Mouse (Mus musculus): ENCODE data around the gene Socs1.
A peak's percentile ranks its signal among the peaks of the same experiment; 100 is the strongest.
"Not testable (repeated sequence)": the region's sequence is repeated elsewhere in the genome, so short reads cannot be mapped to it uniquely, and the experiment has no call there.

Gene Socs1

GRCm38 (mm10) chr16:10785371-10786231 is at the start of gene Socs1:
Gene Socs1, minus strand, starts transcription at chr16:10785536.
- peak; percentile 85 for DNase-seq (ENCODE audit: low read depth, low spot score)

GRCm38 (mm10) chr16:10834542-10834910 is 49.2 kb upstream of the Socs1 start:
- DNase-seq (ENCODE audit: low read depth, low spot score), result no peak

GRCm38 (mm10) chr16:10828461-10828805 is 43.1 kb upstream of the Socs1 start:
- DNase-seq (ENCODE audit: low read depth, low spot score), result no peak

GRCm38 (mm10) chr16:10827766-10828460 is 42.6 kb upstream of the Socs1 start:
- no peak for DNase-seq (ENCODE audit: low read depth, low spot score)

- DNase-seq (ENCODE audit: low read depth, low spot score), result no peak
Measured at GRCm38 (mm10) chr16:10827269-10827668, 41.9 kb upstream of the Socs1 start.

GRCm38 (mm10) chr16:10825840-10826239 is 40.5 kb upstream of the Socs1 start:
- no peak for DNase-seq (ENCODE audit: low read depth, low spot score)

GRCm38 (mm10) chr16:10824536-10824935 is 39.2 kb upstream of the Socs1 start:
- DNase-seq (ENCODE audit: low read depth, low spot score), result no peak

- DNase-seq (ENCODE audit: low read depth, low spot score), result no peak
Measured at GRCm38 (mm10) chr16:10821387-10821786, 36.1 kb upstream of the Socs1 start.

GRCm38 (mm10) chr16:10819966-10820365 is 34.6 kb upstream of the Socs1 start:
- DNase-seq (ENCODE audit: low read depth, low spot score), result no peak

- DNase-seq (ENCODE audit: low read depth, low spot score), result no peak
Measured at GRCm38 (mm10) chr16:10818579-10819135, 33.3 kb upstream of the Socs1 start.

- DNase-seq (ENCODE audit: low read depth, low spot score), result no peak
Measured at GRCm38 (mm10) chr16:10814864-10815263, 29.5 kb upstream of the Socs1 start.

- DNase-seq (ENCODE audit: low read depth, low spot score), result no peak
Measured at GRCm38 (mm10) chr16:10813726-10814125, 28.4 kb upstream of the Socs1 start.

GRCm38 (mm10) chr16:10812865-10813371 is 27.6 kb upstream of the Socs1 start, which contains the start of gene Gm11172:
Gene Gm11172, plus strand, starts transcription at chr16:10812915.
- DNase-seq (ENCODE audit: low read depth, low spot score), result no peak

- DNase-seq (ENCODE audit: low read depth, low spot score), result no peak
Measured at GRCm38 (mm10) chr16:10810376-10810775, 25.0 kb upstream of the Socs1 start.

- DNase-seq (ENCODE audit: low read depth, low spot score), result no peak
Measured at GRCm38 (mm10) chr16:10805789-10806527, 20.6 kb upstream of the Socs1 start, which contains the start of gene Prm1. Gene Prm1, minus strand, starts transcription at chr16:10805839.

- DNase-seq (ENCODE audit: low read depth, low spot score), result not testable (repeated sequence)
Measured at GRCm38 (mm10) chr16:10802420-10802819, 17.1 kb upstream of the Socs1 start.

GRCm38 (mm10) chr16:10796034-10796433 is 10.7 kb upstream of the Socs1 start, which contains the start of gene Prm2:
Gene Prm2, minus strand, starts transcription at chr16:10796134.
- no peak for DNase-seq (ENCODE audit: low read depth, low spot score)

GRCm38 (mm10) chr16:10790702-10791101 is 5.4 kb upstream of the Socs1 start, which contains the start of gene Prm3:
Gene Prm3, minus strand, starts transcription at chr16:10790914.
- no peak for DNase-seq (ENCODE audit: low read depth, low spot score)

GRCm38 (mm10) chr16:10788866-10789265 is 3.5 kb upstream of the Socs1 start:
- DNase-seq (ENCODE audit: low read depth, low spot score), result no peak

GRCm38 (mm10) chr16:10788271-10788670 is 2.9 kb upstream of the Socs1 start, which contains the start of gene Tnp2:
Gene Tnp2, minus strand, starts transcription at chr16:10788660.
- no peak for DNase-seq (ENCODE audit: low read depth, low spot score)

GRCm38 (mm10) chr16:10787548-10788058 is 2.3 kb upstream of the Socs1 start:
- DNase-seq (ENCODE audit: low read depth, low spot score), result no peak

Data from embryo, embryonic 11.5 days (tissue).